Mouse (Mus musculus) mature B cell (primary cell): ENCODE measurements around the gene Lrrfip1.

Experiments used
- in situ Hi-C: fragments of 300-500 bp; cut with MboI; formaldehyde crosslinking; loops from 2 replicates; pipeline ENCODE4 v1.14.3; 2019

The Lrrfip1 gene

GRCm38 (mm10) chr1:91056416-91056815 lies 57.9 kb downstream of the Lrrfip1 start:
- in situ Hi-C loops: no loop called here

GRCm38 (mm10) chr1:91057311-91058245 lies 59.0 kb downstream of the Lrrfip1 start:
- in situ Hi-C loops: no loop called here

GRCm38 (mm10) chr1:91058251-91058650 lies 59.7 kb downstream of the Lrrfip1 start:
- in situ Hi-C loops: no loop called here

GRCm38 (mm10) chr1:91059792-91060604 lies 61.5 kb downstream of the Lrrfip1 start:
- in situ Hi-C loops: no loop called here

GRCm38 (mm10) chr1:91061105-91061504 lies 62.6 kb downstream of the Lrrfip1 start:
- in situ Hi-C loops: no loop called here

- in situ Hi-C loops: no loop called here
Observed at GRCm38 (mm10) chr1:91062363-91062762, 63.8 kb downstream of the Lrrfip1 start.

GRCm38 (mm10) chr1:91064053-91064452 lies 65.5 kb downstream of the Lrrfip1 start:
- in situ Hi-C loops: no loop called here

GRCm38 (mm10) chr1:91064903-91065525 lies 66.5 kb downstream of the Lrrfip1 start:
- in situ Hi-C loops: no loop called here

- in situ Hi-C loops: no loop called here
Observed at GRCm38 (mm10) chr1:91066061-91066460, 67.5 kb downstream of the Lrrfip1 start.

GRCm38 (mm10) chr1:91066599-91066998 lies 68.1 kb downstream of the Lrrfip1 start:
- in situ Hi-C loops: no loop called here

GRCm38 (mm10) chr1:91067716-91068115 lies 69.2 kb downstream of the Lrrfip1 start:
- in situ Hi-C loops: no loop called here

GRCm38 (mm10) chr1:91069575-91069974 lies 71.0 kb downstream of the Lrrfip1 start:
- in situ Hi-C loops: no loop called here

GRCm38 (mm10) chr1:91070547-91070946 lies 72.0 kb downstream of the Lrrfip1 start:
- in situ Hi-C loops: no loop called here

GRCm38 (mm10) chr1:91071671-91072290 lies 73.2 kb downstream of the Lrrfip1 start:
- in situ Hi-C loops: no loop called here

- in situ Hi-C loops: no loop called here
Observed at GRCm38 (mm10) chr1:91076946-91077345, 78.4 kb downstream of the Lrrfip1 start.

GRCm38 (mm10) chr1:91077456-91077855 lies 78.9 kb downstream of the Lrrfip1 start:
- in situ Hi-C loops: no loop called here

GRCm38 (mm10) chr1:91077980-91078379 lies 79.4 kb downstream of the Lrrfip1 start:
- in situ Hi-C loops: no loop called here

- in situ Hi-C loops: no loop called here
Observed at GRCm38 (mm10) chr1:91079740-91080422, 81.3 kb downstream of the Lrrfip1 start.

GRCm38 (mm10) chr1:91080423-91080749 lies 81.8 kb downstream of the Lrrfip1 start:
- in situ Hi-C loops: no loop called here

GRCm38 (mm10) chr1:91084374-91084773 lies 85.8 kb downstream of the Lrrfip1 start:
- in situ Hi-C loops: no loop called here

- in situ Hi-C loops: no loop called here
Observed at GRCm38 (mm10) chr1:91085009-91085408, 86.5 kb downstream of the Lrrfip1 start.
